Mouse (Mus musculus) liver, postnatal 0 days (tissue): Measurements from ENCODE around the gene Pkn3. TPM values are rescaled to one million over a fixed set of nuclear protein-coding genes. Genes with fewer than 3 reads are reported as not detected.

Experiments
- ATAC-seq: fragments of 200-750 bp; cut with Nextera tagmentation; 2 replicates; pipeline ENCODE4 v1.8.0; 2017; ENCODE audit warnings: mild to moderate bottlenecking, moderate library complexity
- DNase-seq: peaks from one replicate; pipeline ENCODE4 v3.0.0-alpha.2; 2016
- H3K27ac ChIP-seq: fragments of 300-500 bp; sonication (generic); 2 replicates; pipeline ENCODE4 v1.5.1; 2014; ENCODE audit warnings: antibody characterized with exemption, moderate library complexity, mild to moderate bottlenecking, low read depth
- H3K27me3 ChIP-seq: fragments of 300-500 bp; sonication (generic); 2 replicates; pipeline ENCODE4 v1.6.1; 2014; ENCODE audit warnings: low read length, control low read depth, mixed read lengths; ENCODE audit not compliant: insufficient read depth
- H3K36me3 ChIP-seq: fragments of 300-500 bp; sonication (generic); replicated peaks from 2 replicates; pipeline ENCODE4 v1.6.1; 2014; ENCODE audit warnings: mild to moderate bottlenecking, control low read depth, low read length, moderate library complexity, mixed read lengths; ENCODE audit not compliant: insufficient read depth
- H3K4me1 ChIP-seq: fragments of 300-500 bp; sonication (generic); 2 replicates; pipeline ENCODE4 v1.6.1; 2014; ENCODE audit warnings: antibody characterized with exemption, mild to moderate bottlenecking, control low read depth; ENCODE audit not compliant: insufficient read depth
- H3K4me2 ChIP-seq: fragments of 300-500 bp; sonication (generic); 2 replicates; pipeline ENCODE4 v1.6.1; 2014; ENCODE audit warnings: low read depth, mild to moderate bottlenecking, low read length, moderate library complexity, mixed read lengths
- H3K4me3 ChIP-seq: fragments of 300-500 bp; sonication (generic); 2 replicates; pipeline ENCODE4 v1.5.1; 2014; ENCODE audit warnings: low read depth, low read length
- H3K9ac ChIP-seq: fragments of 300-500 bp; sonication (generic); replicated peaks from 2 replicates; pipeline ENCODE4 v1.6.1; 2014; ENCODE audit warnings: mild to moderate bottlenecking, moderate library complexity
- H3K9me3 ChIP-seq: fragments of 300-500 bp; sonication (generic); 2 replicates; pipeline ENCODE4 v1.6.1; 2016; ENCODE audit warnings: mild to moderate bottlenecking, control low read depth, low read length, mixed read lengths
- CTCF ChIP-seq: sonication (generic); IDR thresholded peaks from 2 replicates; pipeline ENCODE4 v1.5.1; 2016; ENCODE audit warnings: antibody characterized with exemption, low read depth
- EP300 ChIP-seq: IDR thresholded peaks from 2 replicates; pipeline ENCODE4 v1.6.1; 2016; ENCODE audit warnings: antibody characterized with exemption, low read depth, mild to moderate bottlenecking
- WGBS: fragments of 180-500 bp; shearing (Covaris S2); extraction: QIAGEN DNeasy Blood & Tissue Kit; methylation state at CpG from one replicate; pipeline ENCODE4 v1.1.7; 2014; ENCODE audit not compliant: insufficient replicate concordance; 5-methylcytosine and 5-hydroxymethylcytosine counted together
- polyA plus RNA-seq: library from polyadenylated mRNA; unstranded; fragments of >200 nt; fragmentation: Nextera tagmentation; extraction: Ambion mirVana; gene quantifications from 2 replicates; pipeline ENCODE4 v1.2.1, GENCODE M21; 2015

Pkn3 gene
- polyA plus RNA-seq, 1 experiment from 2014 or later = 0.75 TPM

GRCm38 (mm10) chr2:30042445-30042844 lies 35.0 kb upstream of the Pkn3 start:
- WGBS = 4% methylated on average over 4 of the region's 4 CpGs
- ATAC-seq (peak; percentile 61; the same call in 1 of the 2 replicates), DNase-seq (peak; percentile 87)
- no peaks in the 10 kb centered on the region for H3K4me1 ChIP-seq
- H3K9me3 ChIP-seq = no peaks in the 10 kb centered on the region
- H3K9ac ChIP-seq = no peak overlapping the region
- no peaks in the 10 kb centered on the region for H3K36me3 ChIP-seq
- peak; percentile 91 for TF ChIP-seq CTCF
- TF ChIP-seq EP300 = no peak
- no peak overlapping the region for H3K4me2 ChIP-seq
- H3K27me3 ChIP-seq = no peaks in the 10 kb centered on the region
- no peak overlapping the region for H3K27ac ChIP-seq
- no peak overlapping the region for H3K4me3 ChIP-seq

GRCm38 (mm10) chr2:30044550-30044949 lies 32.9 kb upstream of the Pkn3 start:
- H3K27me3 ChIP-seq = no peaks in the 10 kb centered on the region
- H3K27ac ChIP-seq = no peak overlapping the region
- peaks cover 9% of the 10 kb centered on the region for H3K4me1 ChIP-seq
- 82% methylated on average over 5 of the region's 5 CpGs for WGBS
- DNase-seq (no peak), ATAC-seq (no peak)
- H3K9me3 ChIP-seq = no peaks in the 10 kb centered on the region
- no peak for TF ChIP-seq EP300
- TF ChIP-seq CTCF = no peak
- H3K36me3 ChIP-seq = no peaks in the 10 kb centered on the region
- no peak overlapping the region for H3K4me3 ChIP-seq
- no peak overlapping the region for H3K9ac ChIP-seq
- no peak overlapping the region for H3K4me2 ChIP-seq

DNA sequence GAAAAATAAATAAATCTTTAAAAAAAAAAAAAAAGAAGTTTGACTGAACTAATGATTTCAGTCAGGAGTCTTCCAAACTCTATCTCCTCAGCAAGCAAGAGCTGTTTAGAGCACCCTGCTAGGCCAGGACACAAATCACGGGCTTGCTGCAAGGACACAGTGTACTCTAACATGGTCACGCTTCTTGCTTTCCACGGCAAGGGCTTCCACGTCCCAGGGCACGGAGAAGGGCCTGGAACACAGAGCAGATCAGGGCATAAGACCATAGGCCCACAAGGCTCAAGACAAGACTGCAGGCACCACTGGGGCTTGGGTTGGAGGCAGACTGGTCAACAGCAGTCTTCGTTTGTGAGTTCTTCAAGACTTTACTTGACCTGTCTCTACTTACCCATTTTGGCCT lies 30.4 kb upstream of the Pkn3 start:
- Histone ChIP-seq H3K4me2 (no peak overlapping the region), H3K4me1 (peaks cover 9% of the 10 kb centered on the region), H3K9ac (no peak overlapping the region), H3K9me3 (no peaks in the 10 kb centered on the region), H3K36me3 (no peaks in the 10 kb centered on the region), H3K27me3 (no peaks in the 10 kb centered on the region), H3K4me3 (no peak overlapping the region), H3K27ac (no peak overlapping the region)
- WGBS = 91% methylated on average over 6 of the region's 6 CpGs
- DNase-seq = no peak
- no peak for ATAC-seq
- no peak for TF ChIP-seq CTCF
- no peak for TF ChIP-seq EP300

DNA sequence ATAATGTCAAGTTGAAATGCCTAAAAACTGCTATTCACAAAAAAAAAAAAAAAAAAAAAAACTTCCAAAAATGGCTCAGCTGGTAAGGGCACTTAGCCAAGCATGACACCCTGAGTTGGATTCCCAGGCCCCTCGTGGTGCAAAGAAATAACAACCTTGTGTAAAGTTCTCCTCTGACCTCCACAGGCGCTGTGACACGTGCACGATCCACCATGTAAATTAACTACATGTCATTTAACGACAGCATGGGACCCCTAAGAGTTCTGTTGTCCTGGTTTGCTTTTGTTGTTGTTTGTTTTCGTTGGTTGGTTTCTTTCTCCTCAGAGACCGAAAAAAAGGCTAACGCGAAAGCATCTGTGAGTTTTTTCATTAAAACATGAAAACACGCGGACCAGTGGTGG lies 29.4 kb upstream of the Pkn3 start:
- H3K4me2 ChIP-seq = peak overlapping the region; percentile 96
- peak overlapping the region; percentile 78 for H3K4me3 ChIP-seq
- H3K27ac ChIP-seq = peak overlapping the region; percentile 92
- no peaks in the 10 kb centered on the region for H3K36me3 ChIP-seq
- H3K9me3 ChIP-seq = no peaks in the 10 kb centered on the region
- no peaks in the 10 kb centered on the region for H3K27me3 ChIP-seq
- ATAC-seq = no peak
- TF ChIP-seq CTCF (no peak), EP300 (no peak)
- H3K4me1 ChIP-seq = peaks cover 9% of the 10 kb centered on the region
- no peak for DNase-seq
- 39% methylated on average over 11 of the region's 11 CpGs for WGBS
- peak overlapping the region; percentile 72 for H3K9ac ChIP-seq

DNA sequence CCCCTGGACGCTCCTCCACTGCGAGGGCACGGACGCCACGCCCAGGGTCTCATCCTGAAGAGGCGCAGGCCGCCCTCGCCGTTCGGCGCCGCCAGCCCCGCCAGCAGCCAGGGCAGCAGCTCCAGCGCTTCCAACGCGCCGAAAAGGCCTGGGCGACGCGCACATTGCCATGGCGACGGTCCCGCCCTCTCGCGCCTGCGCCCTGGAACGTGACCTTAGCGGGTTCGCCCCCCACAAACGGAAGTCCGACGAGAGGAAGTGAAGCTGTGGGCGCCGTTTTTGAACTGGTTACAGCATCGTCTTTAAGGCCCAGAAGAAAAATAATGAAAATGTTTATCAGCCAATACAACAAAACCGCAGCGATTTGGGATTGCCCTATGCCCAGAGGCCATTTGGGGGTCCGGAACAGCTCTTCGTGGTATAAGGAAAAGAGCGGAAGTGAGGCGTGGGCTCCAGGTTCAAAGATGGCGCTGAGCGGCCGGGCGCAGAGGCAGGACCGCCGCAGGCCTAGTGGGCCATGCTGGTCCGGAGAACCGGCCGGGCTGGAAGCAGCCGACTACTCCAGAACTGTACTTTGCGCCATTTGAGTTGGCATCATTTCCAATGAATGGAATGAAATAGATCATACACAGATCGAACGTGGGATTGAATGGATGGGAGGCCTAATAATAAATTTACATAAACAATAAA lies 28.6 kb upstream of the Pkn3 start, which contains the start of gene Wdr34:
Gene Wdr34, minus strand, starts transcription at position 183 of the 690 bp plus-strand sequence.
- WGBS = 1% methylated on average over 51 of the region's 54 CpGs
- TF ChIP-seq CTCF (no peak), EP300 (peak; percentile 64)
- H3K9me3 ChIP-seq = no peaks in the 10 kb centered on the region
- peak within 1 kb of the TSS; percentile 96 for H3K4me2 ChIP-seq
- peak; percentile 98 for DNase-seq
- no peaks in the 10 kb centered on the region for H3K36me3 ChIP-seq
- H3K9ac ChIP-seq = peak within 1 kb of the TSS; percentile 72
- H3K4me1 ChIP-seq = peaks cover 9% of the 10 kb centered on the region
- H3K4me3 ChIP-seq = peak within 1 kb of the TSS; percentile 78
- H3K27me3 ChIP-seq = no peaks in the 10 kb centered on the region
- peak within 1 kb of the TSS; percentile 92 for H3K27ac ChIP-seq
- ATAC-seq = peak; percentile 97

- Histone ChIP-seq H3K4me3 (no peak overlapping the region), H3K36me3 (no peaks in the 10 kb centered on the region), H3K4me2 (no peak overlapping the region), H3K27ac (no peak overlapping the region), H3K9ac (no peak overlapping the region), H3K4me1 (peaks cover 9% of the 10 kb centered on the region), H3K27me3 (no peaks in the 10 kb centered on the region; the same call in 1 of the 2 replicates), H3K9me3 (no peaks in the 10 kb centered on the region)
- TF ChIP-seq CTCF (no peak), EP300 (0 out of 2 replicates have a peak, but pooled peaks have one; percentile 29)
- 30% methylated on average over 3 of the region's 3 CpGs for WGBS
- ATAC-seq (no peak), DNase-seq (no peak)
These were observed 27.7 kb upstream of the Pkn3 start for GRCm38 (mm10) chr2:30049831-30050230.
